Mouse (Mus musculus): ENCODE results near the gene Cmtr1. TPM values are rescaled to one million over a fixed set of nuclear protein-coding genes. Genes with fewer than 3 reads are reported as not detected.
"Not testable (repeated sequence)": the region's sequence is repeated elsewhere in the genome, so short reads cannot be mapped to it uniquely, and the experiment has no call there.

The Cmtr1 gene
- polyA plus RNA-seq, 1 experiment from 2014 or later, result 161 TPM

- ATAC-seq (ENCODE audit: low FRiP score, low read depth), result no peak
- H3K9me3 ChIP-seq, result no peaks in the 10 kb centered on the region
- H3K9ac ChIP-seq, result no peak overlapping the region
- H3K36me3 ChIP-seq, result no peaks in the 10 kb centered on the region
- H3K27me3 ChIP-seq (replicated peaks), result no peaks in the 10 kb centered on the region
- H3K4me2 ChIP-seq (replicated peaks), result no peak overlapping the region
- H3K4me3 ChIP-seq, result no peak overlapping the region
- WGBS, result 78% methylated on average over 19 of the region's 19 CpGs
- H3K27ac ChIP-seq, result no peak overlapping the region
- peaks cover 67% of the 10 kb centered on the region for H3K4me1 ChIP-seq
Measured at GRCm38 (mm10) chr17:29711076-29711744, 50.8 kb downstream of the Cmtr1 start.

GRCm38 (mm10) chr17:29711745-29712431, 51.5 kb downstream of the Cmtr1 start:
- H3K9ac ChIP-seq, result no peak overlapping the region
- 65% methylated on average over 8 of the region's 8 CpGs for WGBS
- H3K9me3 ChIP-seq, result no peaks in the 10 kb centered on the region
- no peaks in the 10 kb centered on the region for H3K27me3 ChIP-seq (replicated peaks)
- H3K4me1 ChIP-seq, result peaks cover 66% of the 10 kb centered on the region
- no peak overlapping the region for H3K4me3 ChIP-seq
- no peak for ATAC-seq (ENCODE audit: low FRiP score, low read depth)
- no peak overlapping the region for H3K27ac ChIP-seq
- H3K36me3 ChIP-seq, result no peaks in the 10 kb centered on the region
- no peak overlapping the region for H3K4me2 ChIP-seq (replicated peaks)

GRCm38 (mm10) chr17:29712565-29712964, 52.2 kb downstream of the Cmtr1 start:
- no peaks in the 10 kb centered on the region for H3K9me3 ChIP-seq
- H3K4me2 ChIP-seq (replicated peaks), result no peak overlapping the region
- no peaks in the 10 kb centered on the region for H3K27me3 ChIP-seq (replicated peaks)
- no peak overlapping the region for H3K4me3 ChIP-seq
- WGBS, result 59% methylated on average over 7 of the region's 7 CpGs
- no peaks in the 10 kb centered on the region for H3K36me3 ChIP-seq
- no peak overlapping the region for H3K27ac ChIP-seq
- no peak for ATAC-seq (ENCODE audit: low FRiP score, low read depth)
- H3K9ac ChIP-seq, result no peak overlapping the region
- peaks cover 59% of the 10 kb centered on the region for H3K4me1 ChIP-seq

GRCm38 (mm10) chr17:29713734-29714133, 53.3 kb downstream of the Cmtr1 start:
- not testable (repeated sequence) for H3K27me3 ChIP-seq (replicated peaks); H3K4me2 ChIP-seq (replicated peaks); ATAC-seq (ENCODE audit: low FRiP score, low read depth); H3K9ac ChIP-seq; H3K4me3 ChIP-seq; H3K36me3 ChIP-seq; H3K9me3 ChIP-seq; H3K27ac ChIP-seq
- WGBS, result 98% methylated on average over 4 of the region's 4 CpGs
- peaks cover 47% of the 10 kb centered on the region for H3K4me1 ChIP-seq

- Histone ChIP-seq H3K4me1 (peaks cover 18% of the 10 kb centered on the region), H3K27ac (no peak within 1 kb of the TSS), H3K4me2 (replicated peaks) (peak within 1 kb of the TSS; percentile 63), H3K27me3 (replicated peaks) (no peaks in the 10 kb centered on the region), H3K36me3 (no peaks in the 10 kb centered on the region), H3K9me3 (no peaks in the 10 kb centered on the region), H3K9ac (peak within 1 kb of the TSS; percentile 58), H3K4me3 (peak within 1 kb of the TSS; percentile 44)
- WGBS, result 7% methylated on average over 41 of the region's 41 CpGs
- peak; percentile 95 for ATAC-seq (ENCODE audit: low FRiP score, low read depth)
Measured at GRCm38 (mm10) chr17:29716732-29717445, 56.5 kb downstream of the Cmtr1 start, which contains the start of gene Ccdc167. TSS of gene Ccdc167 (minus strand) at chr17:29717044.

- no peaks in the 10 kb centered on the region for H3K9me3 ChIP-seq
- 86% methylated on average over 8 of the region's 8 CpGs for WGBS
Measured at GRCm38 (mm10) chr17:29718660-29719059, 58.3 kb downstream of the Cmtr1 start.

GRCm38 (mm10) chr17:29719628-29720575, 59.5 kb downstream of the Cmtr1 start:
- Histone ChIP-seq H3K9me3 (no peaks in the 10 kb centered on the region), H3K4me3 (no peak overlapping the region), H3K4me1 (peaks cover 9% of the 10 kb centered on the region), H3K27ac (no peak overlapping the region), H3K9ac (no peak overlapping the region), H3K4me2 (replicated peaks) (no peak overlapping the region), H3K27me3 (replicated peaks) (no peaks in the 10 kb centered on the region), H3K36me3 (no peaks in the 10 kb centered on the region)
- ATAC-seq (ENCODE audit: low FRiP score, low read depth), result no peak
- 79% methylated on average over 13 of the region's 13 CpGs for WGBS

More at GRCm38 (mm10) chr17:29718660-29719059, 58.3 kb downstream of the Cmtr1 start:
- ATAC-seq (ENCODE audit: low FRiP score, low read depth), result no peak
- Histone ChIP-seq H3K9ac (no peak overlapping the region), H3K4me3 (no peak overlapping the region), H3K27ac (no peak overlapping the region), H3K4me2 (replicated peaks) (no peak overlapping the region), H3K36me3 (no peaks in the 10 kb centered on the region), H3K27me3 (replicated peaks) (no peaks in the 10 kb centered on the region), H3K4me1 (peaks cover 9% of the 10 kb centered on the region)

GRCm38 (mm10) chr17:29720755-29721365, 60.5 kb downstream of the Cmtr1 start:
- H3K4me3 ChIP-seq, result no peak overlapping the region
- 71% methylated on average over 11 of the region's 11 CpGs for WGBS
- no peaks in the 10 kb centered on the region for H3K9me3 ChIP-seq
- no peak overlapping the region for H3K9ac ChIP-seq
- no peaks in the 10 kb centered on the region for H3K36me3 ChIP-seq
- no peak overlapping the region for H3K4me2 ChIP-seq (replicated peaks)
- no peak overlapping the region for H3K27ac ChIP-seq
- peaks cover 9% of the 10 kb centered on the region for H3K4me1 ChIP-seq
- H3K27me3 ChIP-seq (replicated peaks), result no peaks in the 10 kb centered on the region
- ATAC-seq (ENCODE audit: low FRiP score, low read depth), result no peak

- no peak for ATAC-seq (ENCODE audit: low FRiP score, low read depth)
- H3K9me3 ChIP-seq, result no peaks in the 10 kb centered on the region
- no peaks in the 10 kb centered on the region for H3K4me1 ChIP-seq
- no peaks in the 10 kb centered on the region for H3K36me3 ChIP-seq
- no peak overlapping the region for H3K27ac ChIP-seq
- H3K27me3 ChIP-seq (replicated peaks), result no peaks in the 10 kb centered on the region
- no peak overlapping the region for H3K9ac ChIP-seq
- no peak overlapping the region for H3K4me2 ChIP-seq (replicated peaks)
- 81% methylated on average over 6 of the region's 6 CpGs for WGBS
- no peak overlapping the region for H3K4me3 ChIP-seq
Measured at GRCm38 (mm10) chr17:29724610-29725009, 64.2 kb downstream of the Cmtr1 start.

- Histone ChIP-seq H3K27ac (no peak overlapping the region), H3K27me3 (replicated peaks) (no peaks in the 10 kb centered on the region), H3K4me1 (peaks cover 2% of the 10 kb centered on the region; the same call in 1 of the 2 replicates), H3K36me3 (no peaks in the 10 kb centered on the region), H3K9me3 (no peaks in the 10 kb centered on the region), H3K9ac (no peak overlapping the region), H3K4me2 (replicated peaks) (no peak overlapping the region), H3K4me3 (no peak overlapping the region)
- ATAC-seq (ENCODE audit: low FRiP score, low read depth), result no peak
- WGBS, result 75% methylated on average over 6 of the region's 6 CpGs
Measured at GRCm38 (mm10) chr17:29725027-29725620, 64.7 kb downstream of the Cmtr1 start.

GRCm38 (mm10) chr17:29728082-29728481, 67.7 kb downstream of the Cmtr1 start:
- no peaks in the 10 kb centered on the region for H3K27me3 ChIP-seq (replicated peaks)
- no peaks in the 10 kb centered on the region for H3K9me3 ChIP-seq
- WGBS, result 61% methylated on average over 8 of the region's 8 CpGs
- no peaks in the 10 kb centered on the region for H3K36me3 ChIP-seq
- H3K4me3 ChIP-seq, result no peak overlapping the region
- H3K4me2 ChIP-seq (replicated peaks), result no peak overlapping the region
- H3K27ac ChIP-seq, result no peak overlapping the region
- no peak for ATAC-seq (ENCODE audit: low FRiP score, low read depth)
- peaks cover 21% of the 10 kb centered on the region for H3K4me1 ChIP-seq
- no peak overlapping the region for H3K9ac ChIP-seq

Data from neural tube, embryonic 12.5 days (tissue).